Mouse (Mus musculus) forebrain, embryonic 16.5 days (tissue): ENCODE measurements around the gene Atg3. TPM values are rescaled to one million over a fixed set of nuclear protein-coding genes. Genes with fewer than 3 reads are reported as not detected.

Experiments used
- ATAC-seq: fragments of 200-750 bp; cut with Nextera tagmentation; 2 replicates; pipeline ENCODE4 v1.8.0; 2017; ENCODE audit warnings: mild to moderate bottlenecking, moderate library complexity
- H3K27ac ChIP-seq: fragments of 300-500 bp; sonication (generic); 2 replicates; pipeline ENCODE4 v1.5.1; 2014; ENCODE audit warnings: low read length, control low read depth
- H3K27me3 ChIP-seq: fragments of 300-500 bp; sonication (generic); replicated peaks from 2 replicates; pipeline ENCODE4 v1.6.1; 2014; ENCODE audit warnings: low read length; ENCODE audit not compliant: control insufficient read depth, insufficient read depth
- H3K36me3 ChIP-seq: fragments of 300-500 bp; sonication (generic); 2 replicates; pipeline ENCODE4 v1.6.1; 2014; ENCODE audit not compliant: control insufficient read depth, insufficient read depth
- H3K4me1 ChIP-seq: fragments of 300-500 bp; sonication (generic); replicated peaks from 2 replicates; pipeline ENCODE4 v1.6.1; 2014; ENCODE audit warnings: low read length; ENCODE audit not compliant: control insufficient read depth, insufficient read depth
- H3K4me2 ChIP-seq: fragments of 300-500 bp; sonication (generic); 2 replicates; pipeline ENCODE4 v1.6.1; 2014; ENCODE audit warnings: mild to moderate bottlenecking, low read length, control low read depth
- H3K4me3 ChIP-seq: fragments of 300-500 bp; sonication (generic); replicated peaks from 2 replicates; pipeline ENCODE4 v1.5.1; 2014; ENCODE audit warnings: mild to moderate bottlenecking, low read length, control low read depth
- H3K9ac ChIP-seq: fragments of 300-500 bp; sonication (generic); replicated peaks from 2 replicates; pipeline ENCODE4 v1.6.1; 2014; ENCODE audit warnings: low read depth, low read length, control low read depth
- H3K9me3 ChIP-seq: fragments of 300-500 bp; sonication (generic); 2 replicates; pipeline ENCODE4 v1.6.1; 2016; ENCODE audit warnings: low read length; ENCODE audit not compliant: control insufficient read depth
- WGBS: fragments of 180-500 bp; shearing (Covaris S2); extraction: QIAGEN DNeasy Blood & Tissue Kit; methylation state at CpG from one replicate; pipeline ENCODE4 v1.1.7; 2014; 5-methylcytosine and 5-hydroxymethylcytosine counted together
- polyA plus RNA-seq: library from polyadenylated mRNA; unstranded; fragments of >200 nt; fragmentation: Nextera tagmentation; extraction: Ambion mirVana; gene quantifications from 2 replicates; pipeline ENCODE4 v1.2.1, GENCODE M21; 2015

Atg3 gene
- polyA plus RNA-seq, 1 experiment from 2014 or later = 52.0 TPM

- no peak overlapping the region for H3K27ac ChIP-seq
- ATAC-seq = peak; percentile 91
- no peak overlapping the region for H3K4me2 ChIP-seq
- no peaks in the 10 kb centered on the region for H3K36me3 ChIP-seq
- no peaks in the 10 kb centered on the region for H3K9me3 ChIP-seq
- no peaks in the 10 kb centered on the region for H3K4me1 ChIP-seq
- H3K27me3 ChIP-seq = no peaks in the 10 kb centered on the region
- WGBS = 25% methylated on average over 6 of the region's 6 CpGs
- H3K4me3 ChIP-seq = no peak overlapping the region
- H3K9ac ChIP-seq = no peak overlapping the region
These were observed 38.2 kb downstream of the Atg3 start for GRCm38 (mm10) chr16:45196816-45197215.

- H3K9ac ChIP-seq = no peak overlapping the region
- H3K9me3 ChIP-seq = no peaks in the 10 kb centered on the region
- no peak overlapping the region for H3K4me3 ChIP-seq
- H3K27ac ChIP-seq = no peak overlapping the region
- ATAC-seq = no peak
- WGBS = 87% methylated on average over 2 of the region's 2 CpGs
- H3K27me3 ChIP-seq = no peaks in the 10 kb centered on the region
- H3K4me1 ChIP-seq = no peaks in the 10 kb centered on the region
- H3K4me2 ChIP-seq = no peak overlapping the region
- H3K36me3 ChIP-seq = no peaks in the 10 kb centered on the region
These were observed 42.8 kb downstream of the Atg3 start for GRCm38 (mm10) chr16:45201395-45201794.

GRCm38 (mm10) chr16:45204438-45204837 lies 45.9 kb downstream of the Atg3 start:
- Histone ChIP-seq H3K4me2 (no peak overlapping the region), H3K4me3 (no peak overlapping the region)

GRCm38 (mm10) chr16:45204859-45205670 lies 46.5 kb downstream of the Atg3 start:
- Histone ChIP-seq H3K9me3 (no peaks in the 10 kb centered on the region), H3K27ac (no peak overlapping the region), H3K9ac (no peak overlapping the region), H3K4me2 (no peak overlapping the region), H3K4me3 (no peak overlapping the region), H3K4me1 (no peaks in the 10 kb centered on the region), H3K36me3 (no peaks in the 10 kb centered on the region), H3K27me3 (no peaks in the 10 kb centered on the region)
- no peak for ATAC-seq
- WGBS = 83% methylated on average over 12 of the region's 12 CpGs

More at GRCm38 (mm10) chr16:45204438-45204837, 45.9 kb downstream of the Atg3 start:
- Histone ChIP-seq H3K9ac (no peak overlapping the region), H3K9me3 (no peaks in the 10 kb centered on the region), H3K27me3 (no peaks in the 10 kb centered on the region), H3K4me1 (no peaks in the 10 kb centered on the region), H3K36me3 (no peaks in the 10 kb centered on the region), H3K27ac (no peak overlapping the region)
- WGBS = 87% methylated on average over 4 of the region's 4 CpGs
- ATAC-seq = no peak

GRCm38 (mm10) chr16:45222016-45222415 lies 63.4 kb downstream of the Atg3 start:
- Histone ChIP-seq H3K4me2 (no peak overlapping the region), H3K27me3 (no peaks in the 10 kb centered on the region), H3K36me3 (no peaks in the 10 kb centered on the region), H3K27ac (no peak overlapping the region), H3K4me1 (no peaks in the 10 kb centered on the region), H3K9ac (no peak overlapping the region), H3K4me3 (no peak overlapping the region), H3K9me3 (no peaks in the 10 kb centered on the region)
- 26% methylated on average over 2 of the region's 2 CpGs for WGBS
- ATAC-seq = no peak

- no peaks in the 10 kb centered on the region for H3K27me3 ChIP-seq
- H3K4me3 ChIP-seq = no peak overlapping the region
- no peaks in the 10 kb centered on the region for H3K36me3 ChIP-seq
- H3K4me1 ChIP-seq = no peaks in the 10 kb centered on the region
- no peak overlapping the region for H3K9ac ChIP-seq
- no peak overlapping the region for H3K27ac ChIP-seq
- H3K4me2 ChIP-seq = no peak overlapping the region
- H3K9me3 ChIP-seq = no peaks in the 10 kb centered on the region
- ATAC-seq = no peak
- WGBS = 85% methylated on average over 3 of the region's 3 CpGs
These were observed 64.2 kb downstream of the Atg3 start for GRCm38 (mm10) chr16:45222771-45223170.

GRCm38 (mm10) chr16:45223648-45224388 lies 65.2 kb downstream of the Atg3 start, which contains the start of gene Btla:
Gene Btla (plus strand): TSS chr16:45224315.
- Histone ChIP-seq H3K4me1 (no peaks in the 10 kb centered on the region), H3K9ac (no peak within 1 kb of the TSS), H3K4me3 (no peak within 1 kb of the TSS), H3K4me2 (no peak within 1 kb of the TSS), H3K36me3 (no peaks in the 10 kb centered on the region), H3K9me3 (no peaks in the 10 kb centered on the region), H3K27ac (no peak within 1 kb of the TSS), H3K27me3 (no peaks in the 10 kb centered on the region)
- ATAC-seq = no peak
- WGBS = 32% methylated on average over 10 of the region's 10 CpGs

GRCm38 (mm10) chr16:45224431-45225008 lies 65.9 kb downstream of the Atg3 start:
- H3K9me3 ChIP-seq = no peaks in the 10 kb centered on the region
- ATAC-seq = no peak
- no peak overlapping the region for H3K4me2 ChIP-seq
- no peak overlapping the region for H3K9ac ChIP-seq
- H3K27me3 ChIP-seq = no peaks in the 10 kb centered on the region
- no peak overlapping the region for H3K4me3 ChIP-seq
- H3K4me1 ChIP-seq = no peaks in the 10 kb centered on the region
- H3K27ac ChIP-seq = no peak overlapping the region
- 64% methylated on average over 4 of the region's 4 CpGs for WGBS
- no peaks in the 10 kb centered on the region for H3K36me3 ChIP-seq

GRCm38 (mm10) chr16:45227002-45227401 lies 68.4 kb downstream of the Atg3 start:
- WGBS = 32% methylated on average over 1 of the region's 1 CpGs
- H3K9me3 ChIP-seq = no peaks in the 10 kb centered on the region
- no peaks in the 10 kb centered on the region for H3K27me3 ChIP-seq
- ATAC-seq = no peak
- H3K36me3 ChIP-seq = no peaks in the 10 kb centered on the region
- H3K4me2 ChIP-seq = no peak overlapping the region
- no peak overlapping the region for H3K9ac ChIP-seq
- no peak overlapping the region for H3K27ac ChIP-seq
- no peaks in the 10 kb centered on the region for H3K4me1 ChIP-seq
- H3K4me3 ChIP-seq = no peak overlapping the region
